Mouse (Mus musculus) intestine, postnatal 0 days (tissue): ENCODE measurements at regions not wholly inside any gene's neighbourhood (a gene's known extent, or its start where the extent isn't known, plus 50 kb on each side); places are given as distances from the start of the nearest gene placed in this dataset.

Experiments used
- ATAC-seq: fragments of 200-750 bp; cut with Nextera tagmentation; 2 replicates; pipeline ENCODE4 v1.8.0; 2017; ENCODE audit warnings: mild to moderate bottlenecking, moderate TSS enrichment, moderate library complexity
- H3K27ac ChIP-seq: fragments of 300-500 bp; sonication (generic); 2 replicates; pipeline ENCODE4 v1.5.1; 2014; ENCODE audit warnings: mild to moderate bottlenecking, low read depth, low read length, moderate library complexity
- H3K27me3 ChIP-seq: fragments of 300-500 bp; sonication (generic); replicated peaks from 2 replicates; pipeline ENCODE4 v1.6.1; 2014; ENCODE audit warnings: low read length, mixed read lengths; ENCODE audit not compliant: control insufficient read depth, insufficient read depth
- H3K36me3 ChIP-seq: fragments of 300-500 bp; sonication (generic); 2 replicates; pipeline ENCODE4 v1.6.1; 2014; ENCODE audit warnings: mild to moderate bottlenecking, moderate library complexity; ENCODE audit not compliant: control insufficient read depth, insufficient read depth
- H3K4me1 ChIP-seq: fragments of 300-500 bp; sonication (generic); replicated peaks from 2 replicates; pipeline ENCODE4 v1.6.1; 2014; ENCODE audit warnings: antibody characterized with exemption, low read length, mixed read lengths; ENCODE audit not compliant: control insufficient read depth, insufficient read depth
- H3K4me2 ChIP-seq: fragments of 300-500 bp; sonication (generic); replicated peaks from 2 replicates; pipeline ENCODE4 v1.6.1; 2014; ENCODE audit warnings: low read depth, mild to moderate bottlenecking, moderate library complexity
- H3K4me3 ChIP-seq: fragments of 300-500 bp; sonication (generic); 2 replicates; pipeline ENCODE4 v1.5.1; 2014; ENCODE audit warnings: low read depth, low read length
- H3K9ac ChIP-seq: fragments of 300-500 bp; sonication (generic); 2 replicates; pipeline ENCODE4 v1.6.1; 2014; ENCODE audit warnings: mild to moderate bottlenecking, low read depth, low read length
- H3K9me3 ChIP-seq: fragments of 300-500 bp; sonication (generic); 2 replicates; pipeline ENCODE4 v1.6.1; 2016; ENCODE audit warnings: mixed run types; ENCODE audit not compliant: control insufficient read depth
- CTCF ChIP-seq: sonication (generic); IDR thresholded peaks from 2 replicates; pipeline ENCODE4 v1.5.1; 2016; ENCODE audit warnings: low read depth, mild to moderate bottlenecking, control low read depth, antibody characterized with exemption, moderate library complexity
- WGBS: fragments of 180-500 bp; shearing (Covaris S2); extraction: QIAGEN DNeasy Blood & Tissue Kit; methylation state at CpG from one replicate; pipeline ENCODE4 v1.1.7; 2014; 5-methylcytosine and 5-hydroxymethylcytosine counted together

DNA sequence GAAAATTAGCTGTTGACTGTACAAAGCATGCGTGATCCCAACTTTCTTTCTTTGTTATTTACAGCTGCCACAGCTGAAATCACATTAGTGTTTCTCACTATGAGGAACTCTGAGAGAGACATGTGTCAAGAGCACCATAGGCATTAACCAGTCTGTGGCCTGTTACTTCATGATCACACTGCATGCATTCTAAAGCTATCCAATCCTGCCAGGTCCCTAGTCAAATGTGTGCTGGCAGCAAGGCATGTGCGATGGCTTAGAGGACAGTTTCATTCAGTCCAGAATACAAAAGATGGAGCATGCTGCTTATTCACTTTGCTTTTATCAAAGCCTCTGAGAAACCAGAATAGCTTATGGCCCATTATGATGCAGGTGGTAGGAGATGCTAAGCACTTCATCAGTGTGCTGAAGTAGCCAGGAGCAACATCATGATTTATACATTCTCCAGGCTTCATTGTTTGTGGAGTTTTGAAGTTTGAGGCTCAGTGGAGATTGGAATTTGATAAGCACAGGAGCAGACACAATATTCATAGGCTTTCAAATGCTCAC, 882.9 kb upstream of the Lrrn3 start:
- H3K4me1 ChIP-seq, result no peaks in the 10 kb centered on the region
- WGBS, result 89% methylated on average over 2 of the region's 2 CpGs

GRCm38 (mm10) chr12:42338996-42339680, 852.9 kb upstream of the Lrrn3 start:
- H3K9ac ChIP-seq, result no peak overlapping the region
- H3K36me3 ChIP-seq, result no peaks in the 10 kb centered on the region
- WGBS, result 79% methylated on average over 3 of the region's 3 CpGs
- H3K27me3 ChIP-seq, result no peaks in the 10 kb centered on the region
- no peaks in the 10 kb centered on the region for H3K4me1 ChIP-seq
- no peak overlapping the region for H3K27ac ChIP-seq
- H3K4me2 ChIP-seq, result no peak overlapping the region
- H3K9me3 ChIP-seq, result no peaks in the 10 kb centered on the region
- no peak for TF ChIP-seq CTCF
- ATAC-seq, result no peak
- H3K4me3 ChIP-seq, result no peak overlapping the region

More for the DNA sequence above, 882.9 kb upstream of the Lrrn3 start:
- no peak for ATAC-seq
- Histone ChIP-seq H3K4me3 (no peak overlapping the region), H3K9me3 (no peaks in the 10 kb centered on the region), H3K36me3 (no peaks in the 10 kb centered on the region), H3K4me2 (no peak overlapping the region), H3K27ac (no peak overlapping the region), H3K9ac (no peak overlapping the region), H3K27me3 (no peaks in the 10 kb centered on the region)
- TF ChIP-seq CTCF, result no peak

DNA sequence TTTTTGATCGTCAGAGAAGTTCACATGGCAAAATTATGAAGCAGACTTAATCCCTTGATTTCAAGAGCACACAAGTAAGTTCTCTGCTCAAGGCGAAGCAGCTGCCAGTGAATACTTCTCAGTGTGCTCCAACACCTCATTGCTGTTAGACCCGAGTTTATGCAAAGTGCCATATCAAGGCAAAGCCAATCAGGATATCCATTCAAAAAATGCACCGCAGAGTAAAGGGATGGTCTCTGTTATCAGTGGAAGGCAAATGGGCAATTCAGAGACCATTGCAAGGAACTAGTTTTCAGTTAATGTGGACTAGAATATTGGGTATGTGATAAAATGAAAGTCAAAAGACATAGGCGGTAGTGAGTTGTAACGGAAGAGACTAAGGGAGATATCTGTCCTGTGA, 820.2 kb upstream of the Lrrn3 start:
- Histone ChIP-seq H3K27me3 (no peaks in the 10 kb centered on the region), H3K9me3 (no peaks in the 10 kb centered on the region), H3K36me3 (no peaks in the 10 kb centered on the region), H3K4me2 (no peak overlapping the region), H3K9ac (no peak overlapping the region), H3K4me3 (no peak overlapping the region), H3K27ac (no peak overlapping the region), H3K4me1 (no peaks in the 10 kb centered on the region)
- ATAC-seq, result no peak
- TF ChIP-seq CTCF, result no peak
- 76% methylated on average over 6 of the region's 6 CpGs for WGBS

- Histone ChIP-seq H3K4me3 (no peak overlapping the region), H3K27me3 (no peaks in the 10 kb centered on the region), H3K27ac (no peak overlapping the region), H3K9ac (no peak overlapping the region), H3K4me2 (no peak overlapping the region), H3K9me3 (no peaks in the 10 kb centered on the region), H3K36me3 (no peaks in the 10 kb centered on the region), H3K4me1 (no peaks in the 10 kb centered on the region)
- no peak for ATAC-seq
- WGBS, result 74% methylated on average over 9 of the region's 9 CpGs
- no peak for TF ChIP-seq CTCF
Measured at GRCm38 (mm10) chr12:42277241-42278032, 791.2 kb upstream of the Lrrn3 start.

- H3K4me3 ChIP-seq, result no peak overlapping the region
- H3K36me3 ChIP-seq, result no peaks in the 10 kb centered on the region
- no peak overlapping the region for H3K4me2 ChIP-seq
- H3K9me3 ChIP-seq, result no peaks in the 10 kb centered on the region
- H3K27ac ChIP-seq, result no peak overlapping the region
- no peak overlapping the region for H3K9ac ChIP-seq
- no peaks in the 10 kb centered on the region for H3K27me3 ChIP-seq
- no peaks in the 10 kb centered on the region for H3K4me1 ChIP-seq
- no peak for ATAC-seq
- TF ChIP-seq CTCF, result no peak
Measured at GRCm38 (mm10) chr12:42250410-42250809, 764.2 kb upstream of the Lrrn3 start.

- Histone ChIP-seq H3K9me3 (no peaks in the 10 kb centered on the region), H3K9ac (no peak overlapping the region), H3K4me3 (no peak overlapping the region), H3K27me3 (no peaks in the 10 kb centered on the region), H3K36me3 (no peaks in the 10 kb centered on the region), H3K4me1 (no peaks in the 10 kb centered on the region), H3K27ac (no peak overlapping the region), H3K4me2 (no peak overlapping the region)
- ATAC-seq, result no peak
- TF ChIP-seq CTCF, result no peak
Measured at GRCm38 (mm10) chr12:42229235-42229634, 743.0 kb upstream of the Lrrn3 start.
